Mouse (Mus musculus): ENCODE results near the gene Smc5. TPM values are rescaled to one million over a fixed set of nuclear protein-coding genes. Genes with fewer than 3 reads are reported as not detected.

Gene Smc5
- 49.1 TPM for polyA plus RNA-seq (2017; shearing (Covaris generic))

GRCm38 (mm10) chr19:23273355-23274053, at the start of gene Smc5:
TSS of gene Smc5 (minus strand) at chr19:23273897.

Other genes starting within 250 kb of the Smc5 start
- gene Klf9, start 132.7 kb downstream of the Smc5 start, polyA plus RNA-seq (2017; shearing (Covaris generic)): 0.73 TPM
- gene Mamdc2, start 174.5 kb upstream of the Smc5 start, polyA plus RNA-seq (2017; shearing (Covaris generic)): not detected